Mouse (Mus musculus) cerebellum, postnatal 36 days (tissue): Measurements from ENCODE around the gene C530008M17Rik.

Experiments used
- DNase-seq, 2 experiments: peaks; one replicate each; pipeline ENCODE4 v3.0.0; 2021 to 2022; ENCODE audit warnings: mixed read lengths in 2 of 2

C530008M17Rik gene

GRCm38 (mm10) chr5:76666026-76666756 is 9.9 kb downstream of the C530008M17Rik start:
- no peak for DNase-seq

DNA sequence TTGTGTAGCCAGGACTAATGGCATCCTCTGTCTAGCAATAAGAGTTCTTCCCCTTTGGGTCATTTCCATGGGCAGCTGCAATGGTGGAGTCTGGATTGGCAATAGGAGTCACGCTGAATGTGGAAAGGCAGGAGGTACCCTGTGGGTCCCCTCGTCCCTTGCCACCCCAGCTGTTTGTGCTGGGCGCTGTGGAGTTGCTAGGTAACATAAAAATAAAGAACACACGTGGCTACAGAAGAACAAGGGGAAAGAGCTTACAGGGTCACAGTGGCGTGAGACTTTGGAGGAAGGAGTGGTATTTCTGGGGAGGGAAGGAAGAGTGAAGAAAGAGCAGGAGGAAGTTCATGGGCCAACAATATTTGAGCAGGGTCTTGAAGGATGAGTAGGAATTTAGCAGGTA is 11.8 kb downstream of the C530008M17Rik start:
- DNase-seq: no peak

DNA sequence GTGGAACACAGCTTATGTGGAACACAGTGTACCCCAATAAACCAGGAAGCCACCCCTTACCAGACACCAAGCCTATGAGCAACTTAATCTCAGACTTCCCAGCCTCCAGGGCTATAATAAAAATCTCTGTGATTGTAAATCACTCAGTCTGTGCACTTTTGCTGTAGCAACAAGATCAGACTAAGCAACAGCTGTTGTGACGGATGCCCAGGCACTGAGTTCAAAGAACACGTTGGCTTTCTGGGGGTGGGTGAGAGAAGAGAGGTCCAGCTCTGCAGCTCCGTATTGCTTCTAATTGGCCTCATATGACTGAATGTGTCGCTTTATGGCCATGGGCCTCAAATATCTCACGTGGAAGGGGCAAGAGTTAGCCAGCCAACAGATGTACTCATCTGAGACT is 12.2 kb downstream of the C530008M17Rik start:
- no peak for DNase-seq

DNA sequence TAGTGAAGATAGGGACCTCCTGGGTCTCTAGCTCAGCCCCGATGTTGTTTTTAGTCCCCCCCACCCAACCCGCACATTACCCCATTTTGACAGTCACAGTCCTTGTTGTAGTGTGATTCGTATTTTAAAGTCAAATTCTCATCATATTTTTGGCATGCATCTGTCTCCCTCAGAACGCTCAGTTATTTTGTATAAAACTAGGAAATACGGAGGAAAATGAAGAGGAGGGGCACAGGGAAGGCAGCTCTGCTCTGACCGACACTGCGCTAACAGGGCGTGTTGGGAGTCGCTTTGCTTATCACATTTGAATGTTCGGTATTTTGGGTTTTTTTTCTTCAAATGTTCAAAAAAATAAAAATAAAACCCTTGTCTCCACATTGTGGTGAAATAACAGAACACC is 13.9 kb downstream of the C530008M17Rik start:
- DNase-seq: no peak

DNA sequence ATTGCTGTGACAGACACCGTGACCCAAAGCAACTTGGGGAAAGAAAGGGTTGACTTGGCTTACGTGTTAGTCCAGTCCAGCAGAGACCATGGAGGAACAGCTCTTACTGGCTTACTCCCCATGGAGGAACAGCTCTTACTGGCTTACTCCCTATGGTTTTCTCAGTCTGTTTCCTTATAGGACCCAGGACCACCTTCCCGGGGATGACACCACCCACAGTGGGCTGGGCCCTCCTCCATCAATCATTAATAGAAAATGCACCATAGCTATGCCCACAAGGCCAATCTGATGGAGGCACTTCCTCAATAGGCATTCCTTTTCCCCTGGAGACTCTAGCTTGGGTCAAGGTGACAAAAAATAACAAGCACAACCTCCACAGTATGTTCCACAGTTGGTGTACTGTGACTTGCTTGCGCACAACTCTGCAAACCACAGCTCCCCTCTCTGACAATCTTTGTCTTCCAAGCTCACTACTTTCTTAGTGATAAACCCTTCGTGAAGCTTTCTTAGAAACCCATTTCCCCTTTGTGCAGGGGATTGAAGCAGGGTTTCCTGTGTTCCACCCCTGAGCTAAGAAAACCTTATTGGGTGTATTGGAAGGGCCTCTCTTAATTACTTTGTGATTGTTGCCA is 17.8 kb downstream of the C530008M17Rik start:
- DNase-seq: no peak

GRCm38 (mm10) chr5:76675369-76675768 is 19.1 kb downstream of the C530008M17Rik start:
- DNase-seq: no peak

GRCm38 (mm10) chr5:76680959-76681358 is 24.6 kb downstream of the C530008M17Rik start:
- no peak for DNase-seq

DNA sequence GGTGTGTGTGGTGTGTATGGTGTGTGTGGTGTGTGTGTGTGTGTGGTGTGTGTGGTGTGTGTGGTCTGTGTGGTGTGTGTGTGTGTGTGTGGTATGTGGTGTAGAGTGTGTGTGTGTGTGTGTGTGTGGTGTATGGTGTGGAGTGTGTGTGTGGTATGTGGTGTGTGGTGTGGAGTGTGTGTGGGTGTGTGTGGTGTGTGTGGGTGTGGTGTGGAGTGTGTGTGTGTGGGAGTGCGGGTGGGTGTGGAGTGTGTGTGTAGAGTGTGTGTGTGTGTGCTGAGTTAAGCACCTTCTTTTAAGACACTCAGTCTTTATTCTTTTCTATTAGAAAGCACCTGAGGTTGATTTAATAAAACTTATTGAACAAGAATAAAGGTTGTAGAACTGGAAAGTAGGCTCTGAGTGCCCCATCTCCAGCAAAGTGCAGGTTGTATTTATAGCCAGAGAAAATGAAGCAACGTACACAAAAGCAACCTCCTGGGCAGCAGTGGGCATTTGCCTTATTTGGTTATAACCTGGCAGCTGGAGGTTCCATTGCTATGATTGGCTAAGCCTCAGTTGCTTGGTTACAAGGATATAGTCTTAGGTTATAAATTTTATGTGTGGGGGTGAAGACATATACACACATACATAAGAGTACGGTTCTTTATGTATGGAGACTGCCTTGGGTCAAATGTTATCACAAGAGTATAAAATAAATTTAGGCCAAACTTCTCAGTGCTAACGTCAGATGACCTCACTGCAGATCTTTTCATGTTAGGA is 25.8 kb downstream of the C530008M17Rik start:
- DNase-seq: no peak

DNA sequence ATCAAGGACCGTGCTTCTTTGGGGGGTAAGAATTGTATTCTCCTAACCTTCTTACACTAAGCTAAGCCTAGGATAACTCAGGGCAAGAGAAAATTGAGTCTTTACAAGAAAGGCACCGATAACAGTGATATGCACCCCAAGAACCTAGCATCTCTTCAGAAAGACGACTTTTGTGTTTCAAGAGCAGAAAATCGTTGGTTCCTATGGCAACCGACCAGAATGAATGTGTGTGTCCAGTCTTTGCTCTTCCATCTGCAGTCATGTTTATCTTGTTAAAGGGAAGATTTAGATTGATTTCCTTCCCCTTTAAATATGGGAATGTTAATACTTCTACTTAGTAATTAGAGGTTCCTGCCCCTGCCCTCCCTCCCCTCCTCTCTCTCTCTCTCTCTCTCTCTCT is 27.1 kb downstream of the C530008M17Rik start:
- DNase-seq: no peak

DNA sequence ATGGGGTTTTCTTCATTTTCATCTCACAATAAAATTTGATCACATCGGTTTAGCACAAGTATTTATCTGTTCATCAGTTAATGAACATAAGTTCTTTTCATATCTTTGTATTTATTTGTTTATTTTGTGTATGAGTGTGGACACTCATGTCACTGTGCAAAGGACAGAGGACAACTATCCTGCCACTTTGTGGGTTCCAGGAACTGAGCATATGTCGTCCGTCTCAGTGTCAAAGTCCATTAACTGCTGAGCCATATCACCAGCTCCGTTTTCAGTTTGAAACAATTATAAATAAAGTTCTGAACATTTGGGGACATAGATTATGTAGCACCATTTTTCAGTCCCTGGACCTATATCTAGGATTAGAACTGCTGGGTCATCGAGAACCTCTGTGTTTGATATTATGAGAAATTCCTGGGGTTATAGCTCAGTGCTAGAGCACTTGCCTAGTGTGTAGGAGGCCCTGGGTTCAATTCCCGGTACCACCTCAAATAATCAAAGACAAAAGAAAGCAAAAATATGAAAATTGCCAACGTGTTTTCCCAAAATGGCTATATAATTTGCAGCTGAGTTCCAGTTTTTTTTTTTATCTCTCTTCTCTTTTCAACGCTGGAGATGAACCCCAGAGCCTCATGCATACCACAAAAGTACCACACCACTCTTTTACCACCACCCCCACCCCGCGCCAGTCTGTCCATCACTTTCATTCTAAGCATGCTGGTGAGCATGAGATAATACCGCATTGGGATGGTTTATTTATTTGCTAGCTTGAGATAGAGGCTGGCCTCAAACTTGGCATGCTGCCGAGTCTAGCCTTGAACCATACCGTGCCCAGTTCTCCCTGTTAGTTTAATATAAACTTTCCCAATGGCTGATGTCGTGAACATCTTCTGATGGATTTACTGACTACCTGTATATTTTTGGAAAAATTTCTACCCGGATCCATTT is 28.6 kb downstream of the C530008M17Rik start:
- no peak for DNase-seq

GRCm38 (mm10) chr5:76687961-76688600 is 31.8 kb downstream of the C530008M17Rik start:
- no peak for DNase-seq

DNA sequence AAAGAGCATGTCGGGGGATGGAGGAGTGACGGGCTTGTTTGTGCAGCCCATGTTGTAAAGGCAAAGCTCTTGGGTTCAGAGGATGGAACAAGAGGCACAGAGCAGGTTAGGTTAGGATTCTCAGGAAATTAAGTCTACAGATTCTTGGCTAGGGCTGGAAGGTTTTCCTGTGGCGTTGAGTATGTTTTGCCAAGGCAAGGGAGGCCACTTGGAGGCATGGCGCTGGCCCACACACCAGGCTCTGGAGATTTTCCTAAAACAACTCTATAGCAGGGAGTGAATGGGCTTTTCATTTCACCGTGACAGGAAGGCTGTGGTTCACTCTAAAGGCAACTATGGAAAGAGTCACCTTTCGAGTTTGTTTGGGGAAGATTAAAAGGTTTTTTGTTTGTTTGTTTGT is 32.3 kb downstream of the C530008M17Rik start:
- DNase-seq: no peak

- no peak for DNase-seq
Observed at GRCm38 (mm10) chr5:76690177-76690593, 33.9 kb downstream of the C530008M17Rik start.

DNA sequence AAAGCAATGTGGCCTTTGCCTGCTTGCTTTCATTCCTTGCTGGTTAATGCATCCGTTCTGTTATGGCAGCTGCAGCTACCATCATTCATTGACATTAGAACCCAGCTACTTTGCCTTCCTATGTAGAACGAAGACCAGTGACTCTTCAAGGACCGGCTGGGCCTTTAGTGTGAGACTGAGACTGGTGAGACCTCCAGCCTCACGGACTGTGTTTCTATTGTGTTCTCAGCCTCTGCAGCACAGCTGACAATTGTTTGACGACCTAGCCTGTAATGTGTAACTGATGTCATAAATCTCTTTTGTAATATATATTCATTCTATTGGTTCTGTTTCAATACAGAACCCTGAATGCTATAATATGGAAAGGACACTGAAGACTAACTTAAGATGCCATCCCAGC is 34.9 kb downstream of the C530008M17Rik start:
- no peak for DNase-seq

DNA sequence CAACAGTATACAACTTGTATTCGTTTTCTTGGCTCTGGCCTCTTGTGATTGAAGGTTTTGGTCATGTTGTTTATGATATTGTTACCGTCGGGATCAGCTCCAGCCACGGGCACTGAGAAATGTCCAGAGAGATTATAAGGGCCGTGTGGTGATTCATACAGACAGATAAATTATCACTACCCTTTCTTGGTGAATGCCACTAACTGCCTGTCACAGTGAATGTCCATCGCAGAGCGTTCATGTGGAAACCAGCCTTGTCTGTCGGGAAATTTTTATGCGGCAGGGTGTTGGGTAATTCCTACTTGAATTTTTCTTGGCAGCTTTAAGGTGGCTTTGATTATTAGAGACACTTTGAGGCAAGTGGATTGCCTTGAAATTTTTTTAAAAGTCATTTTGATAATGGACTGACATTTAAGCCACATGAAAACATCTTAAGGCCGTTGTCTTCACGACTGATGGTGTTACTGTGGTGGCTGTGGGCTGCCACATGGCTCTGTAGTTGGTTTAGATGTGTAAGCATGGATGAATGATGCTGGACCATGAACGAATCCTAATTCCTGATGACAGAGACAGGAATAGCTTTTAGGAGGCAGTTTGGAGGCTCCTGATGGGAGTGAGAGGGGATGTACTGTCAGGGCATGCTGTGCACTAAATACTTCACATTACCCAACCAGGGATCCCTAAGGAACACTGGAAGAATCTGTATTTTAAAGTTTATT is 35.6 kb downstream of the C530008M17Rik start:
- DNase-seq: no peak

DNA sequence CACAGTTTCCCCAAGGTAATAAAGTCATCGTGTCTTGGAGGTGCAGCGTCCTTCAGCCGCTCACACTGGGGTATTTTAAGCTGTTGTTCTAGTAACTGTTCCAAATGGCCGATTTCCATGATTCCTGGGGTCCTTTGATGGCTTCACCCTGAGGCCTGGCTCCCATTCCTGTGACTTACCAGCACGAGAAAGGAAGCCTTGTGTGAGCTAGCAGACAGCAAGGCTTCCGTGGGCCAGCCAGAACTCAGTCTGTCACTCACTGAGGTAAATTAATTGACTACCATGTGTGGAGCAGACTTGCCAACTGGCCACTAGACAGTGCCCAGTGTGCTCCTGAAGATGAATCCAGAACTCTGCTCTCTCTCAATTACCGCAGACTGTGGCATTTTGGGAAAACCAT is 41.2 kb downstream of the C530008M17Rik start:
- peak; percentile 15 to 17 for DNase-seq

- no peak for DNase-seq
Observed at GRCm38 (mm10) chr5:76698187-76698586, 41.9 kb downstream of the C530008M17Rik start.

DNA sequence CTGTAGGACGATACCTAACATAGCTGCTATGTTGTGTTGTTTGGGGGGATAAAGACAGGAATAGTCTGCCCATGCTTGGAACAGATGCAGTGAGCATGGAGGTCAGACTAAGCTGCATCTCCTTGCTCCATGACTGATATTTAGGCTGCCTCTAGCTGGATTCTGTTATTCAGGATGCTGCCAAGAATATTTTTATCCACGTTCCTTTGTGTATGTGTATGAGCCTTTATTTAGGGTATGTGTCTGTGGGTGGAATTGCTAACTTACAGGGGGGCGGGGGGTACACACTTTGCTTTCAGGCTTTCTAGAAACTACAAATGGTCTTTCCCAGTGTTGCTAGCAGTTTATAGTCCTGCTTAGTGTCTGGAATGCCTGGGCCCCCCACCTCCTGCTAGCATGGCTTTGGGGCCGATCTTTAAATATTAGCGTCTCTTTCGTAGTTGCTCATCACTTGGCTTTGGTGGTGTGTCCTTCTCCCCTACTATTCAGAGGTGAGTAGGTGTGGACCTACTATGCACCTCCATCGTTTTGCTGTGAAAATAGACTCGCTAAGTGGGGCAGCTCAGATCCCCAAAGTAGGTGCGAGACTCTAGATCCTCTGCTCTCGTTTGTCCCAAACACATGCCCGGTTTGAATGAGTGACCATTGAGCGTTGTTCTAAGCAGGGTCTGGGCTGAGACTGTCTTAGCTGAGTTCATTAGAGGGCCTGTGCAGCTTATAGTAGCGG is 45.0 kb downstream of the C530008M17Rik start:
- no peak for DNase-seq

- DNase-seq: no peak
Observed at GRCm38 (mm10) chr5:76702104-76702503, 45.8 kb downstream of the C530008M17Rik start.

DNA sequence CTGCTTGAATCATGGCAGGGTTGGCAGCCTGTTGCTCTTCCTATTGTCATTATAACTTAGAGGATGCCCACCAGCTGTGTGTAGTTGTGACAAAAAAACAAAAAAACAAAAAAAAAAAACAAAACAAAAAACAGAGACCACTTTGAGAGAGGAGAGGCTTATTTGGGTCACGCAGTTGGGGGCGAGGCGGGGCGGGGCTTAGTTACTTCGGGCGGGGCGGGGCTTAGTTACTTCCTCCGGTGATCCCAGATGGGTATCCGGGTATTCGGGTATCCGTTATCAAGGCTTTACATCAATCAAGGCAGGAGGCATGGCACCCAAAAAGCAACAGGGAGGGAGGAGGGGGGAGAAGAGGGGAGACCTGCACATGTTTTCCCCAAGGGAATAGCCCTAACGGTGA is 46.3 kb downstream of the C530008M17Rik start:
- DNase-seq: no peak
